Mouse (Mus musculus) kidney, adult 2 months (tissue): ENCODE measurements around the gene Frmd6. TPM values are rescaled to one million over a fixed set of nuclear protein-coding genes. Genes with fewer than 3 reads are reported as not detected.

Experiments
- DNase-seq: peaks from one replicate; pipeline ENCODE4 v3.0.0; 2021
- H3K27ac ChIP-seq: fragments of 200-500 bp; 2 replicates; pipeline ENCODE4 v1.5.1; 2012; ENCODE audit warnings: low read depth, low read length, control low read depth, inconsistent platforms; ENCODE audit not compliant: insufficient read depth
- H3K27me3 ChIP-seq: fragments of 200-500 bp; replicated peaks from 2 replicates; pipeline ENCODE4 v1.6.1; 2012; ENCODE audit warnings: mild to moderate bottlenecking, moderate library complexity, low read length, inconsistent platforms; ENCODE audit not compliant: control insufficient read depth, insufficient read depth
- H3K36me3 ChIP-seq: fragments of 200-500 bp; 2 replicates; pipeline ENCODE4 v1.6.1; 2012; ENCODE audit warnings: mild to moderate bottlenecking, moderate library complexity, low read length, inconsistent platforms; ENCODE audit not compliant: control insufficient read depth, insufficient read depth
- H3K4me1 ChIP-seq: fragments of 200-500 bp; 2 replicates; pipeline ENCODE4 v1.6.1; 2011; ENCODE audit warnings: low read length; ENCODE audit not compliant: control insufficient read depth, insufficient read depth
- H3K4me3 ChIP-seq: fragments of 200-500 bp; 2 replicates; pipeline ENCODE4 v1.5.1; 2011; ENCODE audit warnings: mild to moderate bottlenecking, low read depth, low read length, control low read depth; ENCODE audit not compliant: insufficient read depth
- CTCF ChIP-seq: fragments of 200-500 bp; conservative IDR thresholded peaks from 2 replicates; pipeline ENCODE4 v1.5.1; 2011; ENCODE audit warnings: low read depth, mild to moderate bottlenecking, control low read depth, low read length, moderate library complexity, mixed read lengths; ENCODE audit not compliant: insufficient read depth, insufficient read length
- POLR2A ChIP-seq: fragments of 200-500 bp; IDR thresholded peaks from one replicate; pipeline ENCODE4 v1.6.1; 2011; ENCODE audit warnings: low read depth, low read length, control low read depth
- WGBS: fragments of 180-500 bp; shearing (Covaris S2); methylation state at CpG from one replicate; pipeline ENCODE4 v1.1.7; 2018; 5-methylcytosine and 5-hydroxymethylcytosine counted together
- polyA plus RNA-seq: library from polyadenylated mRNA; depleted of rRNA; stranded (reverse); fragments of >200 nt; gene quantifications from 2 replicates; pipeline ENCODE4 v1.2.3, GENCODE M21; 2012; rRNA removed

Gene Frmd6
- polyA plus RNA-seq, 1 experiment = 6.8 TPM

DNA sequence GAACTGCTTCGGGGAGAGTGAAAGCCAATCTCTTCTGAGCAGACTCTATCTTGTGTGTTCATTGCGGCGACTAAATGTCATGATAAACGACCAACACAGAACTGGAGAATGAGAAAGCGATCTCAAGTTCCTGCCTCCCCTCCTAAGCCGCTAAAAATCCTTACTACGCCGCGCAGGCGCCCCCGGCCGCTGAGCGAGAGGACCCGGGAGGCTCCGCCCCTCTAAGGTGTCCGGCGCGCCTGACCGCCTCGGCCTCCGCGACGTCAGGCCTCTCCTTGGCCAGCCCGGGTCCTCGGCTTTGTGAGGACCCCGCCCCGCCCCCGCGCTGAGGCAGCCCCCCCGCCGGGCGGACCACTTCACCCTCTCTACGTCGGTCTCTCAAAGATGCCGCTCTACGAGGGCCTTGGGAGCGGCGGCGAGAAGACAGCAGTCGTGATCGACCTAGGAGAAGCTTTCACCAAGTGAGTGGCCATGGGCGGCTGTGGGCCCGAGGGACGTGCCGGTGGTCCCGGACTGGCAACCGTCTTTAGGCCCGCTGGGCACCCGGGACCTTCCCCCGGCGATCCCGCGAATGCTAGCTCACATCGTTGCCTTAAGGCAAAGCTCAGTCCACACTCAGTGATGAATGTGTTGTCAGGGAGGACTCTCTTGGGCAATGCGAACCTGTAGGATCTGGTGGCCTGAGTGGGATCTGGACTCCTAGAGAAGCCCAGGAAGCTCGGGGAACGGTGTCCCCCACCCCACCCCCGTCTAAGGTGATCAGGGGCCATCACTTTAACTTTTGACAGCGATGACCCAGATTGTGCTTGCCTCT lies 112.5 kb downstream of the Frmd6 start, which contains the start of gene Actr10:
Actr10 (plus strand) TSS at position 287 of the 814 bp plus-strand sequence.
- Histone ChIP-seq H3K4me1 (no peaks in the 10 kb centered on the region; the same call in 1 of the 2 replicates), H3K4me3 (peak within 1 kb of the TSS; percentile 99), H3K27ac (peak within 1 kb of the TSS; percentile 97), H3K36me3 (peaks cover 5% of the 10 kb centered on the region; the same call in 1 of the 2 replicates), H3K27me3 (no peaks in the 10 kb centered on the region)
- DNase-seq = peak; percentile 94
- WGBS = under 1% methylated on average over 59 of the region's 59 CpGs
- TF ChIP-seq POLR2A (no peak), CTCF (no peak)

DNA sequence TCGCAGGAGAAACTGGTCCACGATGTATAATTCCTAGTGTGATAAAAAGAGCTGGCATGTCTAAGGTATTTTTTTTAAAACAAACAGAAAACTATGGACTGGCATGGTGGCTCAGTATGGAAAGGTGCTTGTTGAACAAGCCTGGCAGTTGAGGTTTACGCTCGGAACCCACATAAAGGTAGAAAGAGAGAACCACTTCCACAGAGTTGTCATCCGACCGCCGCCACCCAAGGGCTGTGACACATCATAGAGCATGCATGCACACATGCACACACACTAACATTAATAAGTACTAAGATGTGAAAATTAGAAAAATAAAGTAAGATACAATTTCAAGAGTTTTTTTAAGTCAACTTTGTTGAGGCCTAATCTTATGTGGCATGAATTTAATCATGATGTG lies 115.5 kb downstream of the Frmd6 start:
- no peak for TF ChIP-seq CTCF
- TF ChIP-seq POLR2A = no peak
- WGBS = 97% methylated on average over 7 of the region's 7 CpGs
- Histone ChIP-seq H3K4me1 (no peaks in the 10 kb centered on the region; the same call in 1 of the 2 replicates), H3K4me3 (no peak overlapping the region), H3K27ac (no peak overlapping the region), H3K36me3 (peaks cover 10% of the 10 kb centered on the region; the same call in 1 of the 2 replicates), H3K27me3 (no peaks in the 10 kb centered on the region)
- no peak for DNase-seq

DNA sequence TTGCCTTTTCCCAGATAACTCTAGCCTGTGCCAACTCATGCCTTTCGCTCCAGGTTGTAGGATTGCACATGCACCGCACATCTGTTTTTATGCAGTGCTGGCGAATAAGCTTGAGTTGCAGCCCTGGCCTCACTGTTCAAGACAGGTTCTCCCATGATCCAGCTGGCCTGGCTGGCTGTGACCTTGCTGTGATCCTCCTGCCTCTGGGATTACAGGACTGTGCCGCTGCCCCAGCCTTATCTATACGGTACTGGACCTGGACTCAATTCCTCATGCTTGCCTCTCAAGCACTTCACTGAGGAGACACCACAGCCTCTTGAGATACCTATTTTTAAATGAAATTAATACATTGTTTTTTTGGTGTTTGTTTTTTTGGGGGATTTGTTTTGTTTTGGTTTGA lies 118.9 kb downstream of the Frmd6 start:
- no peaks in the 10 kb centered on the region for H3K4me1 ChIP-seq
- TF ChIP-seq POLR2A = no peak
- TF ChIP-seq CTCF = no peak
- 94% methylated on average over 5 of the region's 5 CpGs for WGBS
- peaks cover 13% of the 10 kb centered on the region for H3K36me3 ChIP-seq
- no peak overlapping the region for H3K4me3 ChIP-seq
- no peak overlapping the region for H3K27ac ChIP-seq
- H3K27me3 ChIP-seq = no peaks in the 10 kb centered on the region
- no peak for DNase-seq

DNA sequence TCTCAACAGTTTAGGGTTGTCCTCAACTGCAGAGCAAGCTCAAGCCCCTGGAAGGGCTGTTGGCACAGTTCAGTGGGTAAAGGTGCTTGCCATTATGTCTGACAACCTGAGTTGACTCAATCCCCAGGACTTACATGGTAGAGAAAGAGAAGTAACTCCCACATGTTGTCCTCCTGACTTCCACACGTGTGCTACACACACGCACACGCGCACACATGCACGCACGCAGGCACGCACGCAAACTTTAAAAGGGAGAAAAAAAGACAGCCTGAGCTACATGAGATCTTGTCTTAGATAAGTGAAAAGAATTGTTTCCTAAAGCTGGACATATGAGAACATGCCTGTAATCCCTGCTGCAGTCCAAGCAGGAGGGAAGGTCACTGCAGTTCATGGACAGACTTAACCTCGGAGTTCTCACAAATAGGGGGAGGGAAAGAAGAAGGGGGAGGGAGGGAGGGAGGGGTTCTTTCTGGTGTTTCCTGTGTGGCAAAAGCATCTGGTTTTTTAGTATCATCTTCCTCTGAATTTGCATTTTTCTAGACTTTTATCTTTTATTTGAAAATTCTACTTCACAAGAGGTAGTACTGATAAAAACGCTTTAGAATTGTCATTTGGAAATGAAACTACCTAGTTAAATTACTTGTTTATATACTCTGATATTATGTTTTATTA lies 121.4 kb downstream of the Frmd6 start:
- Histone ChIP-seq H3K27me3 (no peaks in the 10 kb centered on the region), H3K4me3 (no peak overlapping the region), H3K4me1 (no peaks in the 10 kb centered on the region), H3K27ac (no peak overlapping the region), H3K36me3 (peaks cover 11% of the 10 kb centered on the region)
- no peak for TF ChIP-seq POLR2A
- no peak for TF ChIP-seq CTCF
- 87% methylated on average over 10 of the region's 10 CpGs for WGBS
- no peak for DNase-seq

Other genes starting within 250 kb of the Frmd6 start
- 31.9 and 44.6 TPM in 2 replicates for gene Actr10, start 112.3 kb downstream of the Frmd6 start, polyA plus RNA-seq
- gene Psma3, start 149.1 kb downstream of the Frmd6 start, polyA plus RNA-seq = 21.1 and 44.9 TPM in 2 replicates
- 3.0 and 3.6 TPM in 2 replicates for gene Arid4a, start 190.5 kb downstream of the Frmd6 start, polyA plus RNA-seq